Mouse (Mus musculus): ENCODE measurements around the gene Fstl5. TPM values are rescaled to one million over a fixed set of nuclear protein-coding genes. Genes with fewer than 3 reads are reported as not detected.

Fstl5 gene
- polyA plus RNA-seq (2012; rRNA removed) (0.15 and 0.23 TPM in 2 replicates), polyA plus RNA-seq (2014; fragmentation: Nextera tagmentation; extraction: Ambion mirVana) (0.64 and 1.1 TPM in 2 replicates)

- Histone ChIP-seq H3K9ac (ENCODE audit: low read depth, low read length, severe bottlenecking) (no peak within 1 kb of the TSS), H3K4me1 (ENCODE audit: control insufficient read depth, insufficient read depth, low read length) (peaks cover 4% of the 10 kb centered on the region; the same call in 1 of the 2 replicates), H3K9me3 (ENCODE audit: control insufficient read depth, low read length) (no peaks in the 10 kb centered on the region), H3K36me3 (ENCODE audit: control insufficient read depth, insufficient read depth, low read length) (no peaks in the 10 kb centered on the region), H3K27ac (replicated peaks; ENCODE audit: low read depth, low read length) (no peak within 1 kb of the TSS), H3K27me3 (ENCODE audit: control insufficient read depth, insufficient read depth, low read length) (no peaks in the 10 kb centered on the region), H3K4me2 (replicated peaks; ENCODE audit: low read depth, low read length, severe bottlenecking) (peak within 1 kb of the TSS; percentile 61), H3K4me3 (replicated peaks; ENCODE audit: low read length) (peak within 1 kb of the TSS; percentile 34)
- peak; percentile 71 for DNase-seq (ENCODE audit: low spot score)
- no peak for TF ChIP-seq POLR2A (IDR thresholded peaks at IDR 0.05; ENCODE audit: borderline replicate concordance, extremely low read depth, insufficient read depth, insufficient read length)
- WGBS: under 1% methylated on average over 28 of the region's 28 CpGs
- ATAC-seq (ENCODE audit: low FRiP score, low read depth): peak; percentile 76
Measured at GRCm38 (mm10) chr3:76074060-76074707, at the start of gene Fstl5. Gene Fstl5, plus strand, starts transcription at chr3:76074270.

- H3K27me3 ChIP-seq (ENCODE audit: control insufficient read depth, insufficient read depth, low read length): no peaks in the 10 kb centered on the region
- TF ChIP-seq POLR2A (IDR thresholded peaks at IDR 0.05; ENCODE audit: borderline replicate concordance, extremely low read depth, insufficient read depth, insufficient read length): no peak
- H3K4me2 ChIP-seq (replicated peaks; ENCODE audit: low read depth, low read length, severe bottlenecking): no peak overlapping the region
- H3K36me3 ChIP-seq (ENCODE audit: control insufficient read depth, insufficient read depth, low read length): no peaks in the 10 kb centered on the region
- ATAC-seq (ENCODE audit: low FRiP score, low read depth) (no peak), DNase-seq (ENCODE audit: low spot score) (no peak)
- no peaks in the 10 kb centered on the region for H3K9me3 ChIP-seq (ENCODE audit: control insufficient read depth, low read length)
- H3K4me3 ChIP-seq (replicated peaks; ENCODE audit: low read length): no peak overlapping the region
- no peak overlapping the region for H3K9ac ChIP-seq (ENCODE audit: low read depth, low read length, severe bottlenecking)
- no peaks in the 10 kb centered on the region for H3K4me1 ChIP-seq (ENCODE audit: control insufficient read depth, insufficient read depth, low read length)
- H3K27ac ChIP-seq (replicated peaks; ENCODE audit: low read depth, low read length): no peak overlapping the region
Measured at GRCm38 (mm10) chr3:76025523-76025922, 48.5 kb upstream of the Fstl5 start.

GRCm38 (mm10) chr3:76051124-76051523, 22.9 kb upstream of the Fstl5 start:
- no peaks in the 10 kb centered on the region for H3K36me3 ChIP-seq (ENCODE audit: control insufficient read depth, insufficient read depth, low read length)
- no peaks in the 10 kb centered on the region for H3K27me3 ChIP-seq (ENCODE audit: control insufficient read depth, insufficient read depth, low read length)
- no peak overlapping the region for H3K27ac ChIP-seq (replicated peaks; ENCODE audit: low read depth, low read length)
- H3K4me2 ChIP-seq (replicated peaks; ENCODE audit: low read depth, low read length, severe bottlenecking): no peak overlapping the region
- H3K9me3 ChIP-seq (ENCODE audit: control insufficient read depth, low read length): no peaks in the 10 kb centered on the region
- H3K4me3 ChIP-seq (replicated peaks; ENCODE audit: low read length): no peak overlapping the region
- ATAC-seq (ENCODE audit: low FRiP score, low read depth) (no peak), DNase-seq (ENCODE audit: low spot score) (no peak)
- no peaks in the 10 kb centered on the region for H3K4me1 ChIP-seq (ENCODE audit: control insufficient read depth, insufficient read depth, low read length)
- 82% methylated on average over 3 of the region's 3 CpGs for WGBS
- TF ChIP-seq POLR2A (IDR thresholded peaks at IDR 0.05; ENCODE audit: borderline replicate concordance, extremely low read depth, insufficient read depth, insufficient read length): no peak
- H3K9ac ChIP-seq (ENCODE audit: low read depth, low read length, severe bottlenecking): no peak overlapping the region

GRCm38 (mm10) chr3:76061996-76062395, 12.1 kb upstream of the Fstl5 start:
- H3K9ac ChIP-seq (ENCODE audit: low read depth, low read length, severe bottlenecking): no peak overlapping the region
- H3K27ac ChIP-seq (replicated peaks; ENCODE audit: low read depth, low read length): no peak overlapping the region
- ATAC-seq (ENCODE audit: low FRiP score, low read depth): no peak
- no peak for DNase-seq (ENCODE audit: low spot score)
- TF ChIP-seq POLR2A (IDR thresholded peaks at IDR 0.05; ENCODE audit: borderline replicate concordance, extremely low read depth, insufficient read depth, insufficient read length): no peak
- no peak overlapping the region for H3K4me3 ChIP-seq (replicated peaks; ENCODE audit: low read length)
- H3K36me3 ChIP-seq (ENCODE audit: control insufficient read depth, insufficient read depth, low read length): no peaks in the 10 kb centered on the region
- no peaks in the 10 kb centered on the region for H3K4me1 ChIP-seq (ENCODE audit: control insufficient read depth, insufficient read depth, low read length)
- H3K4me2 ChIP-seq (replicated peaks; ENCODE audit: low read depth, low read length, severe bottlenecking): no peak overlapping the region
- WGBS: 93% methylated on average over 1 of the region's 1 CpGs
- H3K27me3 ChIP-seq (ENCODE audit: control insufficient read depth, insufficient read depth, low read length): no peaks in the 10 kb centered on the region
- no peaks in the 10 kb centered on the region for H3K9me3 ChIP-seq (ENCODE audit: control insufficient read depth, low read length)

DNA sequence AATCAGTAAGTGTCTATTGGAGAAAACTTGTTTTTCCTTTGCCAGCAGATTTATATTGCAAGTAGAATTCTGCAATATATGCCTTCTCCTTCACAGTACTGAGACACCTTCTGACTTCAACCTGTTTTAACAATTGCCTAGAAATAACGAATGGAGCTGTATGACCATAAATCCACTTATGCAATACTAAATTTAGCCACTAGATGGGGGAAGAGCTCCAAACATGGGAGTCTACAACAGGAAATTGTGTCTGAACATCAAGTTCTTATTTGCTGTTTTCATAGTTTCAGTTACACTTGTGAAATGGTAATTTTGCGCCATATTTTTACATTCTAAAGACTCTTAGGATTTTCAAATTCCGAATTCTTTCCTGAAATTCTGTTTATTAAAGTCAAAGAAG, 6.2 kb upstream of the Fstl5 start:
- no peak for TF ChIP-seq POLR2A (IDR thresholded peaks at IDR 0.05; ENCODE audit: borderline replicate concordance, extremely low read depth, insufficient read depth, insufficient read length)
- ATAC-seq (ENCODE audit: low FRiP score, low read depth): no peak
- 4% methylated on average over 3 of the region's 3 CpGs for WGBS
- Histone ChIP-seq H3K4me2 (replicated peaks; ENCODE audit: low read depth, low read length, severe bottlenecking) (no peak overlapping the region), H3K4me1 (ENCODE audit: control insufficient read depth, insufficient read depth, low read length) (no peaks in the 10 kb centered on the region), H3K27me3 (ENCODE audit: control insufficient read depth, insufficient read depth, low read length) (no peaks in the 10 kb centered on the region), H3K9ac (ENCODE audit: low read depth, low read length, severe bottlenecking) (no peak overlapping the region), H3K27ac (replicated peaks; ENCODE audit: low read depth, low read length) (no peak overlapping the region), H3K9me3 (ENCODE audit: control insufficient read depth, low read length) (no peaks in the 10 kb centered on the region), H3K36me3 (ENCODE audit: control insufficient read depth, insufficient read depth, low read length) (no peaks in the 10 kb centered on the region), H3K4me3 (replicated peaks; ENCODE audit: low read length) (no peak overlapping the region)
- DNase-seq (ENCODE audit: low spot score): peak; percentile 88
